Mouse (Mus musculus): ENCODE results near the gene Fgf7. TPM values are rescaled to one million over a fixed set of nuclear protein-coding genes. Genes with fewer than 3 reads are reported as not detected.
A peak's percentile ranks its signal among the peaks of the same experiment; 100 is the strongest.

The Fgf7 gene
- total and polyA plus RNA-seq, 2 experiments from 2014 or later = 0.42 to 0.55 TPM

GRCm38 (mm10) chr2:126031186-126031900, 3.1 kb upstream of the Fgf7 start:
- Histone ChIP-seq H3K9ac (replicated peaks; ENCODE audit: low read length) (no peak overlapping the region), H3K4me1 (ENCODE audit: insufficient read depth, low read length) (no peaks in the 10 kb centered on the region), H3K27ac (no peak overlapping the region), H3K9me3 (ENCODE audit: low read length) (no peaks in the 10 kb centered on the region), H3K27me3 (ENCODE audit: insufficient read depth, low read length) (no peaks in the 10 kb centered on the region), H3K4me2 (ENCODE audit: low read depth, low read length) (no peak overlapping the region), H3K36me3 (ENCODE audit: insufficient read depth, low read length) (no peaks in the 10 kb centered on the region), H3K4me3 (ENCODE audit: low read length) (no peak overlapping the region)
- ATAC-seq (no peak), DNase-seq (ENCODE audit: low spot score) (no peak)
- WGBS = 72% methylated on average over 8 of the region's 8 CpGs
- TF ChIP-seq CTCF (IDR thresholded peaks at IDR 0.05; ENCODE audit: low read depth) = no peak

- H3K4me2 ChIP-seq (ENCODE audit: low read depth, low read length) = no peak overlapping the region
- DNase-seq (ENCODE audit: low spot score) (peak; percentile 54), ATAC-seq (peak; percentile 56; the same call in 1 of the 2 replicates)
- no peaks in the 10 kb centered on the region for H3K4me1 ChIP-seq (ENCODE audit: insufficient read depth, low read length)
- H3K4me3 ChIP-seq (ENCODE audit: low read length) = no peak overlapping the region
- no peaks in the 10 kb centered on the region for H3K27me3 ChIP-seq (ENCODE audit: insufficient read depth, low read length)
- H3K9me3 ChIP-seq (ENCODE audit: low read length) = no peaks in the 10 kb centered on the region
- WGBS = 80% methylated on average over 8 of the region's 8 CpGs
- H3K27ac ChIP-seq = no peak overlapping the region
- TF ChIP-seq CTCF (IDR thresholded peaks at IDR 0.05; ENCODE audit: low read depth) = peak; percentile 79
- H3K9ac ChIP-seq (replicated peaks; ENCODE audit: low read length) = no peak overlapping the region
- no peaks in the 10 kb centered on the region for H3K36me3 ChIP-seq (ENCODE audit: insufficient read depth, low read length)
Measured at GRCm38 (mm10) chr2:126033114-126033972, 1.1 kb upstream of the Fgf7 start.

- H3K27me3 ChIP-seq (ENCODE audit: insufficient read depth, low read length) = no peaks in the 10 kb centered on the region
- TF ChIP-seq CTCF (IDR thresholded peaks at IDR 0.05; ENCODE audit: low read depth) = no peak
- H3K4me3 ChIP-seq (ENCODE audit: low read length) = no peak overlapping the region
- no peak overlapping the region for H3K27ac ChIP-seq
- DNase-seq (ENCODE audit: low spot score) = no peak
- no peaks in the 10 kb centered on the region for H3K9me3 ChIP-seq (ENCODE audit: low read length)
- WGBS = 81% methylated on average over 15 of the region's 15 CpGs
- H3K4me2 ChIP-seq (ENCODE audit: low read depth, low read length) = peak overlapping the region; percentile 5; the same call in 1 of the 2 replicates
- H3K4me1 ChIP-seq (ENCODE audit: insufficient read depth, low read length) = no peaks in the 10 kb centered on the region
- no peaks in the 10 kb centered on the region for H3K36me3 ChIP-seq (ENCODE audit: insufficient read depth, low read length)
- ATAC-seq = no peak
- no peak overlapping the region for H3K9ac ChIP-seq (replicated peaks; ENCODE audit: low read length)
Measured at GRCm38 (mm10) chr2:126035013-126035770, 734 bp downstream of the Fgf7 start.

GRCm38 (mm10) chr2:126036121-126036520, 1.7 kb downstream of the Fgf7 start:
- 87% methylated on average over 4 of the region's 4 CpGs for WGBS
- no peak for DNase-seq (ENCODE audit: low spot score)
- Histone ChIP-seq H3K4me3 (ENCODE audit: low read length) (no peak overlapping the region), H3K9me3 (ENCODE audit: low read length) (no peaks in the 10 kb centered on the region), H3K27me3 (ENCODE audit: insufficient read depth, low read length) (no peaks in the 10 kb centered on the region), H3K4me1 (ENCODE audit: insufficient read depth, low read length) (no peaks in the 10 kb centered on the region), H3K27ac (no peak overlapping the region), H3K4me2 (ENCODE audit: low read depth, low read length) (no peak overlapping the region), H3K36me3 (ENCODE audit: insufficient read depth, low read length) (no peaks in the 10 kb centered on the region), H3K9ac (replicated peaks; ENCODE audit: low read length) (no peak overlapping the region)
- no peak for TF ChIP-seq CTCF (IDR thresholded peaks at IDR 0.05; ENCODE audit: low read depth)
- no peak for ATAC-seq

GRCm38 (mm10) chr2:126038221-126039000, 4.0 kb downstream of the Fgf7 start:
- H3K9ac ChIP-seq (replicated peaks; ENCODE audit: low read length) = no peak overlapping the region
- no peak overlapping the region for H3K27ac ChIP-seq
- no peak overlapping the region for H3K4me3 ChIP-seq (ENCODE audit: low read length)
- H3K27me3 ChIP-seq (ENCODE audit: insufficient read depth, low read length) = no peaks in the 10 kb centered on the region
- H3K9me3 ChIP-seq (ENCODE audit: low read length) = no peaks in the 10 kb centered on the region
- TF ChIP-seq CTCF (IDR thresholded peaks at IDR 0.05; ENCODE audit: low read depth) = no peak
- H3K4me2 ChIP-seq (ENCODE audit: low read depth, low read length) = no peak overlapping the region
- ATAC-seq = no peak
- no peaks in the 10 kb centered on the region for H3K4me1 ChIP-seq (ENCODE audit: insufficient read depth, low read length)
- 54% methylated on average over 7 of the region's 7 CpGs for WGBS
- no peak for DNase-seq (ENCODE audit: low spot score)
- H3K36me3 ChIP-seq (ENCODE audit: insufficient read depth, low read length) = no peaks in the 10 kb centered on the region

- Histone ChIP-seq H3K27ac (no peak overlapping the region), H3K4me2 (ENCODE audit: low read depth, low read length) (no peak overlapping the region), H3K27me3 (ENCODE audit: insufficient read depth, low read length) (no peaks in the 10 kb centered on the region), H3K9me3 (ENCODE audit: low read length) (no peaks in the 10 kb centered on the region), H3K4me1 (ENCODE audit: insufficient read depth, low read length) (no peaks in the 10 kb centered on the region), H3K9ac (replicated peaks; ENCODE audit: low read length) (no peak overlapping the region), H3K4me3 (ENCODE audit: low read length) (no peak overlapping the region), H3K36me3 (ENCODE audit: insufficient read depth, low read length) (no peaks in the 10 kb centered on the region)
- TF ChIP-seq CTCF (IDR thresholded peaks at IDR 0.05; ENCODE audit: low read depth) = no peak
- no peak for DNase-seq (ENCODE audit: low spot score)
- 69% methylated on average over 4 of the region's 4 CpGs for WGBS
- ATAC-seq = no peak
Measured at GRCm38 (mm10) chr2:126039414-126039891, 5.0 kb downstream of the Fgf7 start.
